Mouse (Mus musculus): ENCODE results near the gene Ublcp1.

Ublcp1 gene

DNA sequence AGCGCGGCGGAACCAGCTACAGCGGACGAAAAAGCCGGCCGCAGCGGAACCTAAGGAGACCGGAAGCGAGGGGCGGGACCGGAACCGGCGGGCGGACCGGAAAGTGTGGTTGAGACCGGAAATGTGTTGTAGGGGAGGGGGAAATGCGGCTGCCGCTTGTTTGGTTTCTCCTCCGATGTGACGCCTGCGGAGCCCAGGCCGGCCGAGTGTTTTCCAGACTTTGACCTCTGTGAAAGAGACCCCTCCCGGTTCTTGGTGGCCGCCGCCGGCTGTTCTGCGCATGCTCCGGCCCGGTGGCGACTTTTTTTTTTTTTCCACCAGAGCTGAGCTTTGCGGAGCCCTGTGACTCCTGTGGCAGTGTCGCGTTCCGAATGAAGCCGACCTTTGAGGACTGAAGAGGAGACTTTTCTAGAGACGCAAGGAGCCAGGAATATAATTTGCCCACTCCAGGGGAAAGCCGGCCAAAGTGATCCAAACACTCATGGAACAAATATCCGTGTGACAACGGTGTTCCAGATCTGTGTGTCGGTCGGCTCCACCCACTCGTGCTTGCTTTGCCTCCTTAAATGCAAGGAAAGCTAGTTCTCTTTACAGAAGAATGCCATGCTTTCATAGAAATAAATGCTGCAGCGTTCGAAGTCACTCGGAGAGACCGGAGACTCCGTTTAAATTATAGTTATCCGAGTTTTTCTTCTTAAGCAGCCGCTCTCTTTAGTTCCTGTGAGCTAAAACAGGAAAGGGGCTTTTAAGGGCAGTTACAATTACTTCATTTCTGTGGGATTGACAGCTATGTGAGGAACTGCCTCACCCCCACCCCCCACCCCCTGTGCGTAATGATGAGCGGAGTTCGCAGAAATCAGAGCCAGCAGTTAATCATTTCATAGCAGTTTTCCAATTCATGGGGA lies at the start of gene Ublcp1:
Gene Ublcp1 (minus strand): TSS at position 67 of the 905 bp plus-strand sequence.
- peak; percentile 92 to 93 for DNase-seq (ENCODE audit: low spot score in 2 of 2)

- peak in 1 of 2 experiments; percentile 35 for DNase-seq (ENCODE audit: low spot score in 2 of 2)
Observed at GRCm38 (mm10) chr11:44519096-44519949, 49.0 kb upstream of the Ublcp1 start.

DNA sequence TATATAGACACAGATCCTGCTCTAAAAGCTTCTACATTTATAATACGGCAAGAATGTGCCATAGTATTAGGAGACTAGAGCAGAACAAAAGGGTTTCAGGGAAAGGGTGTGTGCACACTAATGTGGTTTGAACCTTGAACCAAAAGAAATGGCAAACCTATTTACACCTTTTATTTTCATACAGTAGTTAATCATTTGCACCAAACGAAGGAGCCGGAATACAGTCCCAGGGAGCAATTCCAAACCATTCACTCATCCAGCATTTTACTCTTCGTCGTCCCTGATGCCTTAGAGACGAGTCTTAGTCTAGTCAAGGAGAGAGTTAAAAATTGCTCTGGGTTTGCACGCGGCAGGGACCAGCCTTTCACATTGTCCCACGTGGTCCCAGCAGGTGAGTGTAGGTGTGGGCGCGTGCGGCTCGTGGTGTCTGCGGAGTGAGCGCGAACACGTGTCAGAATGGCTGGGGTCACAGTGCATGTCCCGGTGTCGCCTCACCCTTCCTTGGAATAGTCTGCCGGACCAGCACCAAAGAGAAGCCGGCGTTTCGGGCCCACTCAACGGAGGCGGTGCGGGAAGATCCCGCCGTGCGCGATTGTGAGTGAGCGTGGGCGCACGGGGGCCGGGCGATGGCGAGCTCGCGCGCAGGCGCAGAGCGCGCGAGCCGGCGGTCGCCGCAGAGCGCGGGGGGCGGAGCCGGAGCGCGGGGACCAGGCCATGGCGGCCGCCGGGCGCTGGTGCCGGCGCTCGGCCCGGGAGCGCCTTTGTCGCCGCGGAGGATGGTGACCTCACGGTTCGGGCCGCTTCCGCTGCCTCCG lies 48.2 kb upstream of the Ublcp1 start, which contains the start of gene Rnf145:
Gene Rnf145 (plus strand): TSS at position 684 of the 815 bp plus-strand sequence.
- DNase-seq (ENCODE audit: low spot score in 2 of 2) = peak; percentile 79 to 85

- DNase-seq (ENCODE audit: low spot score in 2 of 2) = no peak
Observed at GRCm38 (mm10) chr11:44517561-44518280, 47.4 kb upstream of the Ublcp1 start.

DNA sequence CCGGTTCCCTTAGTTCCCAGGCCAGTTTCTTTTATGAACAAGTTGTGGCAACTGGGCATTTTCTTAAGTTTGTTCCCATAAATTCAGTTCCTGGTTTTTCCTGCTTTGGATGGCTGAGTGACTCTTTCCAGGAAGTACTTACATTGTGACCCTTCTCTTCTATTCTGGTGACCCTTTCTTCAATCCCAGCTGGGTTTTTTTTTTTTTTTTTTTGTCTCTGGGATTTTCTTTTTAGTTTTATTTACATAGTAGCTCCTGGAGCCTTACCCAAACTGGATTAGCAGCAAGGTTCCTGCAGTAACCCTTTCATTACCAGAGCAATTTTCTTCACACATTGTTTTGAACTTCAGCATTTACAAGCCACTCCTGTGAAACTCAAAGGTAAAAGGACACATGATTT lies 46.1 kb upstream of the Ublcp1 start:
- no peak for DNase-seq (ENCODE audit: low spot score in 2 of 2)

GRCm38 (mm10) chr11:44514666-44515065 lies 44.4 kb upstream of the Ublcp1 start:
- DNase-seq (ENCODE audit: low spot score in 2 of 2) = no peak

DNA sequence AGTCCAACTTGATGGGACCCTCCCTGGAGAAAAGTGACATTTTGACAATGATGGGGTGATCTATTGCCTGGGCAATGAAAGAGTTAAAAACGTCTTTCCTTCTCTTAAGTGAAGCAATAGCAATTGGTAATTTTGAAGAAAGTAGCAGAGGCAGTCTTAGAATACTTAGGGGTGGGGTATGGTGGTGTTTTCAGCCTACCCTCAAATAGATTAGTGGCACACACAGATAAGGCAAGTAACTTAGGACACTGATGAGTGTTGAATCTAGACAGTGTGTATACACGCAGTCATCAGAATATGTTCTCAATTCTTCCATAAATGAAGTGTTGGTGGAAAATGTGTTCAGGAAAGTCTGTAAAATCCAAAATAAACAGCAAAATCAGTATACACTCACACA lies 42.7 kb upstream of the Ublcp1 start:
- no peak for DNase-seq (ENCODE audit: low spot score in 2 of 2)

DNA sequence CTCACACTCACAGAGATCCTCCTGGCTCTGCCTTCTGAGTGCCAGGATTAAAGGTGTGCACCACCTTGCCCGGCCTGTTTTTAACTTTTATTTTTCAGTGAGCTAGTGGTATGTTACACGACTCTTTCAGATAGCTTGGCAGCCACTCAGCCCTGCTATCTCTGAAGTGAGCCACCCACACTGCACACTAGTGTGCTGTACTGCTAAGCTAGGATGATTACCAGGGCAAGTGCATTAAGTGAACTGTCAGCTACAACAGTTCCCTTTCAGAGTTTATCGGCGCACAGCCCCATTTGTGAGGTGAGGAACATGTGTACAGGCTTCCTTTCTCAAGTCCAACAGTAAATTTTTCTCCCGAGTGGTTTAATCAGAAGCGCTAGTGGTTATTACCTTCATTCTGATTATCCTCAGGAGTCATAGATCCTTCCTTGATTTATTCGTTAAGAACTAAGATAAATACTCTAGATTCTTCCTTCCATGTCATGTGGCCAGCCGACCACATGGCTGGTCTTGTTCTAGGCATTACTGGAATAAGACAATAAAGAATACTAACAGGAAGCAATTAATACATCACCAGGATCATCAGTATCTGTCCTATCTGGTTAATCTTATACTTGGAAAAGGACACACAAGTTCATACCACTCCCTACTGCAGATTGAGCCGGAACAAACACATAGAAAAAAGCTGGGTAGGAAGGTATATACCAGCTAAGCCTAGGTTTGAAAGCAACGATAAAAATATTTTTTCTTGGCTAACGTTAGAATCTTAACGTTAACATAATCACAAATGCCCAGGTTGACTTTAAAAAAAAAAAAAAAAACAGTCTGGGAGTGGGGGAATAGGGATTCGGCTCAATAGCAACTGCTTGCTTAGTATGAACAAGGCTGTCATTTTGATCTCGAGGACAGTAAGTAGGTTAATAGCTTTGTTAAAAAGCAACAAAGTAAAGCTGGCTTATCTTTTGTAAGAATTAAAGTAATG lies 42.0 kb upstream of the Ublcp1 start:
- DNase-seq (ENCODE audit: low spot score in 2 of 2) = peak in 1 of 2 experiments; percentile 46

DNA sequence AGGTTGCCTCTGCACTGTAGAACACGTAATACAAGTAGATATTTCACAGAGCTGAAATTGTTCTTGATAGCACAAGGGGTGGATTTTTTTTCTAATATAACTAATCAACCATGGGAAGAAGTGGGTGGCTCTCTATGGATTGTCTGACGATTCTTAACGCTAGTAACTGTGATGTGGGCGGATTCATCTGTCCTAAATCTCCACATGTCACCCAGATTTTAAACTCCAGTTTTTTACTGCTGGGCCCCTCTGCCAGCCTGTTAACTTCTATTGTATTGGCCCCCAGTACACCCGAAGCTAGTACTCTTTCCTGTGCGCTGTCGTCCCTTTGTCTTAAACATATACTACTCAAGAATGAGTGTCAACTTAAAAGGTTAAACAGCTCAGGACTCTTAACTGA lies 40.1 kb upstream of the Ublcp1 start:
- no peak for DNase-seq (ENCODE audit: low spot score in 2 of 2)

DNA sequence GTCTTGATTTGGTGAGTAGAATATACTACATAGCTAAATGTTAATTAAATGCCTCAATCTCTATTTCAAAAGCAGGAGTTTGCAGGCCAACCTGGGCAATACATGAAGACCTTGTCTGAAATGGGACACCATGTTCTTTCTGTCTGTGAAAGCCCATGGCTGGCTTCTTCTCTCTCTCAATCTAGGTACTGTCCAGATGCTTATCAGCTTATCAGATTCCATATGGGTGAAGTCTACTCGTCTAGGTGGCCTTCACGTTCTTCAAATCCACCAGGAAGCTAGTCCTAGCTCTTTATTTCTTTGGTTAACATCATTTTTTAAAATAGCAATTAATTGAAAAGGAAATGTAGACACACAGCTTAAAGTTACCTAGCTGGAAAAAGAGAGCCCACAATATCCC lies 39.6 kb upstream of the Ublcp1 start:
- DNase-seq (ENCODE audit: low spot score in 2 of 2) = no peak

- DNase-seq (ENCODE audit: low spot score in 2 of 2) = no peak
Observed at GRCm38 (mm10) chr11:44508876-44509275, 38.6 kb upstream of the Ublcp1 start.

DNA sequence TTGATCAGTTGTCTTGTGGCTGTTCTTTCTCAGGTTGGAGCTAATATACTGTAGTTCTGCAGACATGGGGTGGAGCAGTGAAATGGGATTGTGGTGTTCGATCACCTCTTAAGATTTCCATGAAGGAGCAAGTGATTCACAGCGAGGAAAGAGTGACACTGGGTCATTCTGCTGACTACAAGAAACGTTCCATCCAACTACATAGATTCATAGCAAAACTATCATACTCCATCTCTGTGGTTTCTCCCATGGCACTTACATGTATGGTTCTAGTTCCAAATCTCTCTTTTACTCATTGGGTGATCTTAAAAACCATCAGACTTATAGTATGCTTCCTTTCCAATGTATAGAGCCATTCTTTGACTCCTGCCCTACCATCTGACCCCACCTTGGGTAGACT lies 34.5 kb upstream of the Ublcp1 start:
- no peak for DNase-seq (ENCODE audit: low spot score in 2 of 2)

GRCm38 (mm10) chr11:44504146-44504545 lies 33.8 kb upstream of the Ublcp1 start:
- DNase-seq (ENCODE audit: low spot score in 2 of 2) = no peak

GRCm38 (mm10) chr11:44502931-44503330 lies 32.6 kb upstream of the Ublcp1 start:
- no peak for DNase-seq (ENCODE audit: low spot score in 2 of 2)

DNA sequence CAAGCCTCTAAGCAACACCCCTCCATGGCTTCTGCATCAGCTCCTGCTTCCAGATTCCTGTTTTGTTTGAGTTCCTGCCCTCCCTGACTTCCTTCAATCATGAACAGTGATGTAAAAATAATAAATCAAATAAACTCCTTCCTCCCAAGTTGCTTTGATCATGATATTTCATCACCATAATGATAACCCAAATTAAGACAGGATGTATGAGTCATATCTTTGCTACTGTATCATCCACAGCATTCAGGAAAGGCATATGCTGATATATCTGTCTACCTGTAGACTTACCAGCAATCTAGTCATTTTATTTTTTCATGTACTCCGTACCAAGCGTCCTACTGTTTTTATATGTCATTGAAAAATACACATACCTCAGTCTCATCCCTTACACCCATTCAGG lies 31.2 kb upstream of the Ublcp1 start:
- DNase-seq (ENCODE audit: low spot score in 2 of 2) = no peak

DNA sequence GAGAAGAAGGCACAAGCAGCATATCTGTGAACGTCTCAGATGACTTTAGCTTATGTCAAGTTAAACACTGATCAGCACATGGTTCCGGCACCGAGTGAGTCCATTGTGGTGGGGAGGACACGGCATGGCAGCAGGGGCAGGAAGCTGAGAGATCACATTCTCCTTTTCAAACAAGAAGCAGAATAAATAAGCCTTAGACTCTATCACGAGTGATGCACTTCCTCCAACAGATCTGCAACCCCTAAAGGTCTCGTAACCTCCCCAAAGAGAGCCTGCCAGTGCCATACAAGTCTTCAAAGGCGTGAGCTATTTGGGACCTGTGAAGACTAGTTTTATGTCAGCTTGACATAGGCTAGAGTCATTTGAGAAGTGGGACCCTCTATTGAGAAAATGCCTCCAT lies 30.7 kb upstream of the Ublcp1 start:
- no peak for DNase-seq (ENCODE audit: low spot score in 2 of 2)

DNA sequence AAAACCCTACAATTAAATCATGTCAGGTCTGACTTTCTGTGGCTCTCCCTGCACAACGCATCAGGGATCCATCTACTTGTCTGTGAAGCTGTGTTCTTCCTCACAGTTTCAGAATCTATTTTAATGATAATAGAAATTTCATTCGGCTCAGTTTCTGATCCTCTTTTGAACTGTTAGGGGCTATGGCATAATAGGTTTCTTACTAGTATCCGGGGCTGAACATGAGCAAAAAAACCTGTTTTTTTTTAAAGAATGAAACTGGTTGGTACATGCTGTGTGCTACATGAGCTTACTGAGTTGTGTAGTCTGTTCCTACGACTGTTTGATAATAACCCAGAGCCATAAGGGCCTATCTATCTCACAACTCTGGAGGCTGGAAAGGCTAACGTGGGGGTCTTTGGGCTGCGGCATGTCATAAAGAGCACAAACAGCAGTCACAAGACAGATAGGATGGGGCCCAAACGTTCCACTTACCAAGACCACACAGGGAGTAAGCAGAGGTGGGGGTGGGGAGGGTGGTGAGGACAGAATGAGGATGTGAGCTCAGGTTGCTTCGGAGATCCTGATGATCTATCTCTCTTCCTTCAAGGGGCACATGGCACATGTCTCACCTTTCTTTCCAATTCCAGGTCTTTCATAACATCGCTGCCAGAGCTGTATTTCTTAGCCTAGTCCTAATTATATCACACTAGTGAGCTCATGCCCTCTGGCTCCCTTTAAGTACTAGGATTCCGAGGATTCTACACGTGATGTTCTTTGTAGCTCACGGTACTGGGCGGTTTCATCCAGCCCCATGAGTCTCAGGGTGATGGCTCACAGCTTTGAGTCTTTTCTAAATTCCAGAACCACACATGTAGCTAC lies 28.3 kb upstream of the Ublcp1 start:
- no peak for DNase-seq (ENCODE audit: low spot score in 2 of 2)

DNA sequence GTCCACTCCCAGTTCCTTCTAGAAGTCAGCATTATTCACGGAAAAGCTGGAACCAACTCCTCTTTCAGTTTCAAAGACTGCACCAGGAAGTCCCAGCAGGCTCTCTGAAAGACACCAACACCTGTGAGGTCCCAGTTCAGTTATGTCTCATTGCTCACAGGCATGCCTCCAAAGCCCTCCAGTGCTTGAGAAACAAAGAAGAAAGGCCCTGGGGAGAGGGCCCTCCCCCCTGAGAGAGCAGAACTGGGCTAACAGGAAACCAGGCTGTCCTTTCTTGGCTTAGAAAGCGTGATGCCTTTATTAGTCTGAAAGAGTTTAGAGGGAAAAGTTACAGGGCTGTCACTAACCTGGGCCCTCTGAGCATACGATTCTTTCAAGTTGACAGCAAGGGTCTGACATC lies 25.9 kb upstream of the Ublcp1 start:
- no peak for DNase-seq (ENCODE audit: low spot score in 2 of 2)

Data from frontal cortex, postnatal 36 days (tissue).